Mouse (Mus musculus): ENCODE measurements around the gene Fam83d.

Gene Fam83d

DNA sequence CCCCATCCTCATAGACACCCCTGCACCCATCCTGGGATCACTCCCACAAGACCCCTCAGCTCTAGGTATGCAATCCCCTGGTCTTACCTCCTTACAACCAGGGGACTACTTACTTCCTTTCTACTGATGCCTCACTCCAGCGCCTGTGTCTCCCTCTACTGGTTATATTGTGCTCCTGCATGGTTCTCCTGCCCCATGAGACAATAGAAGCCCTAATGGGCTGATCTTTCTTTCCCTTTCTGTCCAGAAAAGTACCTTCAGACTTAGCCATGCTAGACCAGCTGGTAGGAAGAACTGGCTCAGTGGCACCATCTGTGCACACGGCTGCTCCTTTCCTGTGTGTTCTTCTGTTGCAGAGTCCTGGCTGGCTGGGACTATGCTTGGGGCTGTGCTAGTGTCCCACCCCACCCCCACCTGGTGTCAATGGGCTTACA is 22.8 kb upstream of the Fam83d start:
- DNase-seq (ENCODE audit: low spot score in 2 of 2): no peak

- no peak for DNase-seq (ENCODE audit: low spot score in 2 of 2)
Observed at GRCm38 (mm10) chr2:158746164-158746563, 21.7 kb upstream of the Fam83d start.

- DNase-seq (ENCODE audit: low spot score in 2 of 2): no peak
Observed at GRCm38 (mm10) chr2:158749366-158749765, 18.5 kb upstream of the Fam83d start.

GRCm38 (mm10) chr2:158760231-158760630 is 7.7 kb upstream of the Fam83d start:
- DNase-seq (ENCODE audit: low spot score in 2 of 2): no peak

- DNase-seq (ENCODE audit: low spot score in 2 of 2): no peak
Observed at GRCm38 (mm10) chr2:158762339-158762738, 5.6 kb upstream of the Fam83d start.

DNA sequence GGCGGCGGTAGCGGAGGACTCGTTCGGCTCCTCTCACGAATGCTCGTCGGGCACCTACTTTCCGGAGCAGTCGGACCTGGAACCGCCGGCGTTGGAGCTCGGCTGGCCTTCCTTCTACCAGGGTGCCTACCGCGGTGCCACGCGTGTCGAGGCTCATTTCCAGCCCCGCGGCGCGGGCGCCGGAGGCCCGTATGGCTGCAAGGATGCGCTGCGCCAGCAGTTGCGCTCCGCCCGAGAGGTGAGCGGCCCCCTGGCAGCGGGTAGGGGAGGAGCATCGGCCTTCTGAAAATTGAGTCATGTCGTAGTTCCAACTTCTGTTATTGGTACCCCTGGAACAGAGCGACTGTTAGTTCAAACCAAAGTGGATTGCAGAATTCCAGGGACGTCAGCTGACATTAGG is 457 bp downstream of the Fam83d start:
- DNase-seq (ENCODE audit: low spot score in 2 of 2): no peak

- no peak for DNase-seq (ENCODE audit: low spot score in 2 of 2)
Observed at GRCm38 (mm10) chr2:158768771-158769170, 878 bp downstream of the Fam83d start.

DNA sequence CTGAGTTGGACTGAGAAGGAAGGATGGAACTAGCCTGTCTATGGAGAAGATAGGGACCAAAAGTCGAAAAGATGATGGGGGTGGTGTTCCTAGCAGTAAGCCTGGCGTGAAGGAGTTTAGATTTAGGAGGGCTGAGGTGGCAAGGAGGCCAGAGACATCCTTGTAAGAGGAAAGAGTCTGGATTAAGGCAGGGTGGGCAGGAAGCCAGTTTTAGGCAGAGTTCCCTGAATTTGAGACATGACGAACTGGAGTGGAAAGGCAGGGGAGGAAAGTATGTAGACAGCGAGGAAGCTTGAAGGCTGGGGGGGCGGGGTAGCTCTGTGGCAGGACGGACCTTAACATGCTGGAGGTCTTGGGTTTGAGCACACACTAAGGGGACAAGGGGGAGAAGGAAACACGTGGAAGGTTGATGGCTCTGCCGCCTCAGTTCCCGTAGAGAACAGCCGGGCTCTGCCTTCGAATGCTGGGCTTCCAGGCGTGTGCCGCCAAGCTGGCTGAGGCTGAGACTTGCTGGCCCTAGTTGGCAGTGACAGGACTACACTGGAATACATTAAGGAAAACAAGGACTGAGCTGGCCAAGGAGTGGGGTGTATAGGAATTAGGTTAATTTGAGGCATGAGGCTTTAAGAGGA is 2.3 kb downstream of the Fam83d start:
- no peak for DNase-seq (ENCODE audit: low spot score in 2 of 2)

DNA sequence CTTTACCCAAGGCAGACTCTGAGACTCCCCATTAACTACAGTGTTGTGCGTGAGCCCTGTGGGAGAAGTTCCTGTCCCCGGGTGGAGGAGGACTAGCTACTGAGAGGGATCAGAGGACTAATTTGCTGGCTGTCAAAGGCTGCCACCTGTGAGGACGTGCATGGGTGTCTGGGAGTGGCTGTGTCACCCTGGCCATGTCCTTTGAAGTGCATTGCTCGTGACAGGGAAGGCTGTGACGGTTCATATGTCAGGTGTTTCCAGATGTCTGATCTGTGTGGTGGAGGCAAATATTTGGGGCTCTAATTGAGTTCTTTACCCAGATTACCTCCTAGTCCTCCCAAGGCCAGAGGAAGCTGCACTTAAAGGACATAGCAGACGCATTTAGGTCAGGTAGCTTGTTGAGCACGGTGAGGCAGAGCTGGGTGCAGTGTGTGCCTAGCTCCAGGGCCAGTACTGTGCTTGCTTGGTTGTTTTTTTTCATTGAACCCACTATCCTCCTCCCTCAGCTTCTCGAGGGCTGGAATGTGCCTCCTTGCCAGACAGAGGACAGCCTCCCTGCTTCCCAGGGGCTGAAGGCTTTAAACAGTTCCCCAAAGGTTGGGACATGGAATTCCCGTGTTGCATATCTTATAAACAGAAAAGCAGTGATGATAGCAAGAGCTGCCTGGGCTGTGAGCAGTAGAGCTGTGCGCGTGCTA is 3.3 kb downstream of the Fam83d start:
- no peak for DNase-seq (ENCODE audit: low spot score in 2 of 2)

GRCm38 (mm10) chr2:158772808-158773207 is 4.9 kb downstream of the Fam83d start:
- DNase-seq (ENCODE audit: low spot score in 2 of 2): no peak

- no peak for DNase-seq (ENCODE audit: low spot score in 2 of 2)
Observed at GRCm38 (mm10) chr2:158774886-158775285, 7.0 kb downstream of the Fam83d start.

- DNase-seq (ENCODE audit: low spot score in 2 of 2): no peak
Observed at GRCm38 (mm10) chr2:158776716-158777115, 8.8 kb downstream of the Fam83d start.

DNA sequence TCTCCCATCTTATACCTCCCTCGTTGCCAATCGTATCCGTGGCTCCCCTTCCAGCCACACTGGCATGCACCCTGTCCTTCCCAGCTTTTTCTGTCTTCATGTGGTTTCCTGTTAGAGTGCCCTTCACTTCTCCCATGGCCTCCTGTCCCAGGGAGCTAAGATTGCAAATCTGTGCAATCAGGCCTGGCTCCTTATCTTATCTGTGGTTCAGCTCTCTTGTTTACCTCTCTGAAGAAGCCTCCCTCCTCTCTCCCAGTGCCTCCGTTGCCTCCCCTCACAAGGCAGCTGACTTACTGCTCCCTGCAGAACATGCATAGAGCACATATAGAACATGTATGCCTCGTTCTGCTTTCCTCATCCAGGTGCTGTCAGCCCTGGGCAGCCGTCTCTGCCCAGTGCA is 9.6 kb downstream of the Fam83d start:
- no peak for DNase-seq (ENCODE audit: low spot score in 2 of 2)

- DNase-seq (ENCODE audit: low spot score in 2 of 2): no peak
Observed at GRCm38 (mm10) chr2:158778349-158778748, 10.5 kb downstream of the Fam83d start.

DNA sequence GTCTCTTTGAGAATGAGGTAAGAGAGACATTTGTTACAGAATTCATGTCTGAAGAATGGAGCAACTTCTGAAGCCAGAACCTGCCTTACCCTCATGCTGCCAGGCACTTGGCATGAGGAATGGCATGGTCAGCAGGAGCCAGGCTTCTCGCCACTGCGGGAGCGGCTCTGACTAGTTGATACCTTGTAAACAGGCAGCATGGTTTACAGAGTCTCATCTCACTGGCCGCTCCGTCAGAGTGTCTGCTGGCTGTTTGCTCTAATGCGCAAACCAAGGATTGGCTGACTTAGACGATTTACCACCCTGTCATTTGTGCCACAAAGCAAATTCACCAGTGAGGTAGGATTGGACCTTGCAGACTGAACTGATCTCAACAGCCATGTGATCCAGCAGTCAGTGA is 13.2 kb downstream of the Fam83d start:
- DNase-seq (ENCODE audit: low spot score in 2 of 2): no peak

- DNase-seq (ENCODE audit: low spot score in 2 of 2): no peak
Observed at GRCm38 (mm10) chr2:158786927-158787795, 19.3 kb downstream of the Fam83d start.

GRCm38 (mm10) chr2:158794494-158795004 is 26.7 kb downstream of the Fam83d start, which contains the start of gene Dhx35:
Dhx35 (plus strand) TSS chr2:158794807.
- DNase-seq (ENCODE audit: low spot score in 2 of 2): peak; percentile 94 to 97

GRCm38 (mm10) chr2:158795043-158795442 is 27.1 kb downstream of the Fam83d start:
- DNase-seq (ENCODE audit: low spot score in 2 of 2): no peak

GRCm38 (mm10) chr2:158795875-158796274 is 28.0 kb downstream of the Fam83d start:
- DNase-seq (ENCODE audit: low spot score in 2 of 2): no peak

DNA sequence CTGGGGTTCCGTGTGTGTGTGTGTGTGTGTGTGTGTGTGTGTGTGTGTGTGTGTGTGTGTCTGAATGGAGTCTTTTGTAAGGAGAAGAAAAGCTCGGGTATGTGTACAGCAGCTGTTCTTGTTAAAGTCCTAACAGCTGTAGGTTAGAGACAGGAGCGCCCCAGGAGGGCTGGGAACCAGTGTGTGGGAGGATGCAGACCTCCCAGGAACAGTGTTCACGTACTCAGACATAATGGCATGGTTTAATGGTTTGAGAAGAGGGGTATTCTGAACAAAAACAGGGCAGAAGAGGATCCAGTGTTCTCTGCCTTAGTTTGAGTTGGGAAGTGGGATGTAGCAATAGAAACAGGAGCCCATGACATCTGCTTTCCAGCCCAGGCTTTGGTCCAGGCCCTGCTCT is 31.4 kb downstream of the Fam83d start:
- no peak for DNase-seq (ENCODE audit: low spot score in 2 of 2)

- DNase-seq (ENCODE audit: low spot score in 2 of 2): no peak
Observed at GRCm38 (mm10) chr2:158800788-158801187, 32.9 kb downstream of the Fam83d start.

DNA sequence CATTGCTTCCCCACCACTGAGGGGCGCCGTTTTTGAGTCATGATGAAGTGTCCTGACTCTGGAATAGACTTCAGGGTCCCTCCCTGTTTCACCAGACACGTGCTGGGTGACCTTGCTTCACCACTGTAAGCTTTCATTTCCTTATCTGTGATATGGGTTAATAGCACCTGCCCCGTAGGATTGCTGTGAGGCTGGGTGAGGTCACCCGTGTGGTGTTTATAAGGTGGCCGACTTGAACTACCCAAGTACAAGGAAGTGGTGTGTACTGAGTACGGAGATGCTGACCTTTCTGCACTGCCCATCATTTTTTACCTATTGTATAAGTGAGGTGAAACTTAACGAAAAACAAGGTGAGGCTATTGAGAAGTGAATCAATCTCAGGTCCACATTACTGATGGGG is 35.7 kb downstream of the Fam83d start:
- no peak for DNase-seq (ENCODE audit: low spot score in 2 of 2)
